Mouse (Mus musculus) testis, adult 2 months (tissue): ENCODE measurements around the gene Trio.

Experiments used
- CTCF ChIP-seq: fragments of 200-500 bp; IDR thresholded peaks from 2 replicates; pipeline ENCODE4 v1.5.1; 2012; ENCODE audit warnings: low read depth, mild to moderate bottlenecking, inconsistent platforms, low read length, moderate library complexity; ENCODE audit not compliant: control insufficient read depth, insufficient read depth, insufficient replicate concordance
- POLR2A ChIP-seq: fragments of 200-500 bp; IDR thresholded peaks from 2 replicates; pipeline ENCODE4 v1.6.1; 2012; ENCODE audit warnings: low read depth, mild to moderate bottlenecking, inconsistent platforms, low read length, moderate library complexity; ENCODE audit not compliant: control insufficient read depth

GRCm38 (mm10) chr15:27858179-27858819, 167.3 kb downstream of the Trio start:
- TF ChIP-seq CTCF (no peak), POLR2A (no peak)
